Comparison of ENCODE assay signal across 30 mouse cellular contexts in genomic region chr4:104637016-104637415, GRCm38 (mm10).
"Had no signal": no experiment of that assay in that cellular context is flagged by ENCODE, and none has a peak within 500 bp of the region (broad histone marks: within the 10 kb centered on the region; RNA-seq: fewer than 3 reads in every experiment).

No protein-coding gene starts in this region.

- ATAC-seq: liver, embryonic 12.5 days; liver, postnatal 0 days; lung, postnatal 0 days; midbrain, embryonic 13.5 days; midbrain, embryonic 15.5 days had no signal

- H3K9ac ChIP-seq: limb, embryonic 12.5 days; limb, embryonic 13.5 days; limb, embryonic 15.5 days; liver, embryonic 12.5 days; liver, embryonic 13.5 days; liver, embryonic 14.5 days; liver, embryonic 15.5 days; liver, postnatal 0 days; lung, embryonic 14.5 days; lung, embryonic 15.5 days; midbrain, embryonic 12.5 days; midbrain, embryonic 13.5 days; midbrain, embryonic 15.5 days; neural tube, embryonic 12.5 days had no signal

- H3K9me3 ChIP-seq: limb, embryonic 10.5 days; limb, embryonic 12.5 days; limb, embryonic 13.5 days; limb, embryonic 15.5 days; liver, embryonic 12.5 days; liver, embryonic 13.5 days; liver, embryonic 15.5 days; lung, embryonic 15.5 days; midbrain, embryonic 10.5 days; midbrain, embryonic 12.5 days; midbrain, embryonic 13.5 days; midbrain, embryonic 15.5 days; neural tube, embryonic 12.5 days had no signal

- DNase-seq: left cerebral cortex, postnatal 4 days; liver; liver, embryonic 13.5 days; liver, postnatal 0 days; lung, adult 18-20 months; lung, adult 2 months; lung, embryonic 14.5 days; lung, postnatal 10 days; lung, postnatal 14 days; lung, postnatal 36 days; lung, postnatal 4 days had no signal

- H3K27me3 ChIP-seq: limb, embryonic 12.5 days; limb, embryonic 13.5 days; limb, embryonic 15.5 days; liver, embryonic 12.5 days; liver, embryonic 13.5 days; liver, embryonic 15.5 days; lung, embryonic 15.5 days; megakaryocyte, embryonic 14.5 days; midbrain, embryonic 12.5 days; midbrain, embryonic 13.5 days; midbrain, embryonic 15.5 days; neural tube, embryonic 12.5 days had no signal

- H3K4me3 ChIP-seq: limb, embryonic 10.5 days; limb, embryonic 12.5 days; limb, embryonic 13.5 days; limb, embryonic 15.5 days; liver, embryonic 12.5 days; liver, embryonic 13.5 days; liver, embryonic 15.5 days; lung, embryonic 15.5 days; megakaryocyte, embryonic 14.5 days; midbrain, embryonic 10.5 days; midbrain, embryonic 12.5 days; midbrain, embryonic 13.5 days; midbrain, embryonic 15.5 days; myocyte; neural tube, embryonic 12.5 days had no signal

- H3K4me1 ChIP-seq: limb, embryonic 10.5 days; limb, embryonic 12.5 days; limb, embryonic 13.5 days; limb, embryonic 15.5 days; liver, embryonic 12.5 days; liver, embryonic 13.5 days; liver, embryonic 15.5 days; lung, embryonic 15.5 days; megakaryocyte, embryonic 14.5 days had no signal

- H3K27ac ChIP-seq: limb, embryonic 10.5 days; limb, embryonic 12.5 days; limb, embryonic 13.5 days; limb, embryonic 15.5 days; liver, embryonic 12.5 days; liver, embryonic 13.5 days; liver, embryonic 14.5 days; liver, embryonic 15.5 days; lung, embryonic 15.5 days; macrophage; midbrain, embryonic 10.5 days; midbrain, embryonic 12.5 days; midbrain, embryonic 13.5 days; midbrain, embryonic 15.5 days; neural tube, embryonic 12.5 days had no signal

- H3K4me2 ChIP-seq: limb, embryonic 12.5 days; limb, embryonic 13.5 days; limb, embryonic 15.5 days; liver, embryonic 11.5 days; liver, embryonic 12.5 days; liver, embryonic 13.5 days; liver, embryonic 15.5 days; lung, embryonic 14.5 days; lung, embryonic 15.5 days; midbrain, embryonic 11.5 days; midbrain, embryonic 12.5 days; midbrain, embryonic 13.5 days; midbrain, embryonic 15.5 days; neural tube, embryonic 12.5 days had no signal

- H3K36me3 ChIP-seq: limb, embryonic 10.5 days; limb, embryonic 12.5 days; limb, embryonic 13.5 days; limb, embryonic 15.5 days; liver, embryonic 12.5 days; liver, embryonic 13.5 days; liver, embryonic 15.5 days; lung, embryonic 15.5 days; midbrain, embryonic 10.5 days; midbrain, embryonic 12.5 days; midbrain, embryonic 13.5 days; midbrain, embryonic 15.5 days; neural tube, embryonic 12.5 days had no signal
